Mouse (Mus musculus) kidney, postnatal 0 days (tissue): Measurements from ENCODE around the gene Clptm1. TPM values are rescaled to one million over a fixed set of nuclear protein-coding genes. Genes with fewer than 3 reads are reported as not detected.
A peak's percentile ranks its signal among the peaks of the same experiment; 100 is the strongest.

ENCODE experiments used
- ATAC-seq: fragments of 200-750 bp; cut with Nextera tagmentation; replicated peaks from 2 replicates; pipeline ENCODE4 v1.8.0; 2017; ENCODE audit warnings: low read depth, moderate number of reproducible peaks, moderate TSS enrichment, moderate library complexity; ENCODE audit not compliant: low FRiP score
- DNase-seq: peaks from one replicate; pipeline ENCODE4 v3.0.0-alpha.2; 2016; ENCODE audit warnings: low spot score
- H3K27ac ChIP-seq: fragments of 300-500 bp; sonication (generic); 2 replicates; pipeline ENCODE4 v1.5.1; 2014; ENCODE audit warnings: mild to moderate bottlenecking
- H3K27me3 ChIP-seq: fragments of 300-500 bp; sonication (generic); 2 replicates; pipeline ENCODE4 v1.6.1; 2014; ENCODE audit warnings: low read length, mixed read lengths; ENCODE audit not compliant: insufficient read depth
- H3K36me3 ChIP-seq: fragments of 300-500 bp; sonication (generic); 2 replicates; pipeline ENCODE4 v1.6.1; 2014; ENCODE audit warnings: low read length, mixed read lengths; ENCODE audit not compliant: insufficient read depth
- H3K4me1 ChIP-seq: fragments of 300-500 bp; sonication (generic); replicated peaks from 2 replicates; pipeline ENCODE4 v1.6.1; 2014; ENCODE audit warnings: antibody characterized with exemption, low read length, mixed read lengths; ENCODE audit not compliant: insufficient read depth
- H3K4me2 ChIP-seq: fragments of 300-500 bp; sonication (generic); 2 replicates; pipeline ENCODE4 v1.6.1; 2014; ENCODE audit warnings: mild to moderate bottlenecking, low read length, moderate library complexity, mixed read lengths
- H3K4me3 ChIP-seq: fragments of 300-500 bp; sonication (generic); replicated peaks from 2 replicates; pipeline ENCODE4 v1.5.1; 2014; ENCODE audit warnings: low read depth, low read length
- H3K9ac ChIP-seq: fragments of 300-500 bp; sonication (generic); 2 replicates; pipeline ENCODE4 v1.6.1; 2014; ENCODE audit warnings: low read depth, low read length
- H3K9me3 ChIP-seq: fragments of 300-500 bp; sonication (generic); replicated peaks from 2 replicates; pipeline ENCODE4 v1.6.1; 2016; ENCODE audit warnings: low read length, inconsistent platforms, mixed read lengths
- CTCF ChIP-seq: IDR thresholded peaks from 2 replicates; pipeline ENCODE4 v1.5.1; 2016; ENCODE audit warnings: antibody characterized with exemption, low read depth, mild to moderate bottlenecking, moderate library complexity
- WGBS: fragments of 180-500 bp; shearing (Covaris S2); extraction: QIAGEN DNeasy Blood & Tissue Kit; methylation state at CpG from one replicate; pipeline ENCODE4 v1.1.7; 2014; 5-methylcytosine and 5-hydroxymethylcytosine counted together
- polyA plus RNA-seq: library from polyadenylated mRNA; unstranded; fragments of >200 nt; fragmentation: Nextera tagmentation; extraction: Ambion mirVana; gene quantifications from 2 replicates; pipeline ENCODE4 v1.2.1, GENCODE M21; 2015

The Clptm1 gene
- polyA plus RNA-seq, 1 experiment from 2014 or later: 96.9 TPM

DNA sequence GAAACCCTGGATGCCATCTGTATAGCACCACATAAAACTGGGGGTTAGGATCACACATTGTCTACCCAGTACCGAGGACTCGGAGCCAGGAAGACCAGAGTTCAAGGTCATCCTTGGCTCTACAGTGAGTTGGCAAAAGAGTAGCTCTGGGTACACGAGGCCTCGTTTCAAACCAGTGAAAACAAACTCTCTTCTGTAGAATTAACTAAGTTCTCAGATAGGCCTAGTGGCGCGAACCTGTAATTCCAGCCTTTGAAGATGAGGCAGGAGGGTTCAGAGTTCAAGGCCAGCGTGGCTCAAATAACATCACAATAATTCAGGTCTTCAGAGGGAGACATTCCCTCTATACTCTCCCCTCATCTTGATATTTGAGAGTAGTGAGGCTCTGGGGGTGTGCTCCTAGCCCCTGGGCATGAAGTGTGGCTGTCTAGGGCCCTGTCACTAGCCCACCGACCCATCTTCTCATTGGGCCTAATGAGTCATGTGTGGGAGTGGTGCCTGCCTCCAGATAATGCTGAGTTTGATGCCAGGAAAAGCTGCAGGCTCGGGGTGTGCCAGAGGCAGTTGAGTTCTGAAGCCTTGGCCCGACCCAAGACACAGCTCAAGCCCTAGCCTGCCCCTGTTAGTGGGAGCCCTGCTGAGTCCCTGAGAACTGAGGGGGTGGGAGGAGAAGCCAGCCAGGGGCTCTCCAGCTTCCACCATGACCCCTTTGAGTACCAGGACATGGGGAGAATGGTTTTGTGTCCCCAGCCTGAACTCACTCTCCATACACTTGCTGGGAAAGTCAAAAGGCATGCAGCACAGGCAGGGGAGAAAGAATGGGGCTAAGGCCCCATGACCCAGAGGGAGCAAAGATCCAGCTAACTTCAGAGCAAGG, 29.7 kb upstream of the Clptm1 start:
- H3K9me3 ChIP-seq: no peaks in the 10 kb centered on the region
- H3K9ac ChIP-seq: no peak overlapping the region
- H3K4me2 ChIP-seq: no peak overlapping the region
- ATAC-seq (no peak), DNase-seq (no peak)
- 64% methylated on average over 10 of the region's 10 CpGs for WGBS
- no peaks in the 10 kb centered on the region for H3K36me3 ChIP-seq
- no peak overlapping the region for H3K27ac ChIP-seq
- no peak overlapping the region for H3K4me3 ChIP-seq
- no peaks in the 10 kb centered on the region for H3K27me3 ChIP-seq
- H3K4me1 ChIP-seq: peaks cover 5% of the 10 kb centered on the region
- TF ChIP-seq CTCF: no peak

DNA sequence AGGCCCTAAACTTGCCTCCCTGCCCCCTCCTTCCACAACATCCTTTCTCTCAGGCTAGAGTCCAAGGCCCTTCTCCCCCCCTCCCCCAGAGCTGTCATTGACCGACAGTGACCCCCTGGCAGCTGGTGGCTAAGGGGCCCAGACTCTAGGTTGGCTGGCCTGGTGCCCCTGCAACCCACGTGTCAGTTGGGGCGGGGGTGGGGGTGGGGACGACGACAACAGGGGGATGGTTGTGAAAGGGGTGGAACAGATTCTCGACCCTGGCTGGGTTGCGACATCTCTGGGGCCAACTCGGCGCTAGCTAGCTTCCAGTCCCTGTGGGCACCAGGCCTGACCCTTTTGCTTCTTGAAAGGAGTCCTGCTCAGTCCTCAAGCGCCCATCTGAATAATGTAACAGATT, 28.6 kb upstream of the Clptm1 start:
- WGBS: 24% methylated on average over 10 of the region's 10 CpGs
- no peaks in the 10 kb centered on the region for H3K36me3 ChIP-seq
- no peak for TF ChIP-seq CTCF
- no peaks in the 10 kb centered on the region for H3K27me3 ChIP-seq
- ATAC-seq (peak; percentile 35; the same call in 1 of the 2 replicates), DNase-seq (no peak)
- H3K4me3 ChIP-seq: no peak overlapping the region
- H3K4me1 ChIP-seq: peaks cover 5% of the 10 kb centered on the region
- no peak overlapping the region for H3K9ac ChIP-seq
- no peak overlapping the region for H3K4me2 ChIP-seq
- no peaks in the 10 kb centered on the region for H3K9me3 ChIP-seq
- H3K27ac ChIP-seq: no peak overlapping the region

DNA sequence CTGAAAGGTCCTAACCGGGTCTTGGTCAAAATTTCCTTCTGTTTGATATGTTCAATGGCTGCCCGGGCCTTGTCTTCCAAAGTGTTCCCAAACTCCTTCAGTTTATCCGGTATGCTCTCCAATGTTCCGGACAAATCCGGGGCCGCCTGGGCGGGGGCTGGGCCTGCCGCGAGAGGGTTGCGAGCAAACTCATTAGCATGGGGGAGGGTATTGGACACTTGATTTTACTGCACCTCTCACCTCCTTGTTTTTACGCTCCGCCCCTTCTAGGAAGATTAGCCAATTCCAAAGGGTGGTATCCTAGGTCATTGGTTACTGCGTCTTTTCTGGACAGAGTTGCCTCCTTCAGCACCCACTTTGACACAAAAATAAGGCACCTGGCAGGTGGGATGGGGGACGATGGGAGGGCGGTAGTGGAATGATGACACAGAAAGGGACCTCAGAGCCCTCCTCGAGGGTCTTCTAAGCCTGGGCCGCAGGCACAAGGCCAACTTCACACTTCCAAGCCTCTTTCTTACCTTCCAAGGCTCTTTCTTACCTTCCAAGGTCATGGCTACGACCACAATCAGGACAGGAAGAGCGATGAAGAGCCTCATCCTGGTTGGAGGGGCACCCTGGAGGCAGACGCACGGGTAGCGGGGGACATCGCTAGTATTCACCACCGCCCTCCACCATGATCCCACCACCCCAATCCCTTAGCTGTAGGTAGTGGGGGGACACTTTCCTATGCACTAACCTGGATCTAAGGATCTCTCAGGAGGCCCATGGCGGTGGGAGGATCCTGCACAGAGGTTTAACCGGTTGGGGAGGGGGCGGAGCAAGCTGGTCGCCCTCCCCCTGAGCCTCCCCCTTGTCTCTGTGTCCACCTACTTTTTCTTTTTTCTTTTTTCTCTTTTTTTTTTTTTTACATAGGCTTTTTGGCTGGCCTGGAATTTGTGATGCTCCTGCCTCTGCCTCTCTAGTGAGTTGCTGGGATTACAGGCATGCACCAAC, 27.3 kb upstream of the Clptm1 start, which contains the start of gene Apoc1:
Gene Apoc1, minus strand, starts transcription at position 788 of the 993 bp plus-strand sequence.
- Histone ChIP-seq H3K4me2 (no peak within 1 kb of the TSS), H3K27me3 (no peaks in the 10 kb centered on the region), H3K4me1 (peaks cover 5% of the 10 kb centered on the region), H3K27ac (0 out of 2 replicates have a peak within 1 kb of the TSS, but pooled peaks have one; percentile 36), H3K9ac (no peak within 1 kb of the TSS), H3K36me3 (no peaks in the 10 kb centered on the region), H3K9me3 (no peaks in the 10 kb centered on the region), H3K4me3 (no peak within 1 kb of the TSS)
- no peak for TF ChIP-seq CTCF
- ATAC-seq: no peak
- DNase-seq: no peak
- WGBS: 45% methylated on average over 28 of the region's 28 CpGs

DNA sequence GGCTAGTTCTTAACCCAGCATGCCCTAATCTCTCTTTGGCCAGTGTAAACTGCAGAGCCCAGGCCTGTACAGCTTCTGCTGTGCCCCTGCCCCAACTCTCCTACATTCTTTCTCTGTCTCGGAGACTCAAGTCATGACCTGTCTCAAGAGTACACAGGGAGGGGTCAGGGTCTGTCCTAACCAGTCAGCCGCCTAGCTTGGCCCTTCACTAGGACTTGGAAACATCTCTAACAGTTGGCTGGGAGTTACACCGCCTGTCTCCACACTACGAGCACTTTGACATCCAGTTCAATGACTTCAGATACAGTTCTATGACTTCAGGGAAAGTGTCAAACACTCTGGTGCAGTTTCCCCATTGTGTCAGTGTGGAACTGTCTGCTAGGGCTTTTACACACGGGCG, 26.6 kb upstream of the Clptm1 start:
- H3K4me2 ChIP-seq: no peak overlapping the region
- no peak for DNase-seq
- no peak for ATAC-seq
- no peak overlapping the region for H3K9ac ChIP-seq
- no peaks in the 10 kb centered on the region for H3K36me3 ChIP-seq
- H3K4me3 ChIP-seq: no peak overlapping the region
- no peaks in the 10 kb centered on the region for H3K27me3 ChIP-seq
- H3K4me1 ChIP-seq: peaks cover 5% of the 10 kb centered on the region
- H3K27ac ChIP-seq: 0 out of 2 replicates have a peak overlapping the region, but pooled peaks have one; percentile 36
- no peaks in the 10 kb centered on the region for H3K9me3 ChIP-seq
- TF ChIP-seq CTCF: no peak
- WGBS: 69% methylated on average over 6 of the region's 6 CpGs

DNA sequence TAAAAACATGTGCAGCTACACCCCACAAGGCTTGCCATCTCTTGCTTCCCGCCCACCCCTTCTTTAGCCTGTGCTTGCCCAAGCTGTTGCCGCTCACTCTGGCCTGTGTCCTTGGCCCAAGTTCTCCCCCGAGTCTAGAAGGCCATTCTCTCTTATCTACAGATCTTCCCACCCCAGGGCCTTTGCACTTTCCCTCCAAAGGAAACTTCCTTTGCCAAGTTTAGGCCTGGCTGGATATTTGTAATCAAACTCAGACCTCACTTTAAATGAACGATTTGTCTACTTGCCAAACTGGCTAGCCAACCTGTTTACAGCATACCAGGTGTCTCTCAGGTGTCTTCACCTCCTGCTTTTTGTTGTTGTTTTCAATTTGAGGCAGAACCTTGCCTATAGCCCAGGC, 26.0 kb upstream of the Clptm1 start:
- H3K9ac ChIP-seq: no peak overlapping the region
- H3K4me2 ChIP-seq: no peak overlapping the region
- H3K4me1 ChIP-seq: peaks cover 5% of the 10 kb centered on the region
- H3K9me3 ChIP-seq: no peaks in the 10 kb centered on the region
- H3K36me3 ChIP-seq: no peaks in the 10 kb centered on the region
- DNase-seq (no peak), ATAC-seq (no peak)
- H3K27ac ChIP-seq: no peak overlapping the region
- H3K27me3 ChIP-seq: no peaks in the 10 kb centered on the region
- TF ChIP-seq CTCF: no peak
- H3K4me3 ChIP-seq: no peak overlapping the region
- WGBS: 82% methylated on average over 4 of the region's 4 CpGs

DNA sequence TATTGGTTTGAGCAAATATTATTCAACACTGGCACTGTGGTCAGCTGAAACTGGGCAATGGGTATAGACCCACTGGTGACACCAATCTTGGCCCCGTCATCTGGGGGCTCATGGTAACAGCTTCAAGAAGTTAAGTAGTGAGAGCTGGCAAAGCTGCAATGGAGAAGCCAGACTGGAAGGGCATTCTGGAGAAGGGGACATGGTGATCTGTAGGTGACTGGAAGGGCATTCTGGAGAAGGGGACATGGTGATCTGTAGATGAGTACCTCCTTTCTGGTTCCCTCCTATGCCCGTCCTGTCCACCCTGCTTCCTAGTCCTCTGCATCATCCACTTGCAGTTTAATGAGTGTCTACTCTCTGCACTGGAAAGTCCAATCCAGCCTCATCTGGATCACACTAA, 23.8 kb upstream of the Clptm1 start:
- no peak overlapping the region for H3K9ac ChIP-seq
- peaks cover 5% of the 10 kb centered on the region for H3K4me1 ChIP-seq
- no peak overlapping the region for H3K4me3 ChIP-seq
- DNase-seq: no peak
- no peak overlapping the region for H3K4me2 ChIP-seq
- ATAC-seq: no peak
- H3K36me3 ChIP-seq: no peaks in the 10 kb centered on the region
- no peaks in the 10 kb centered on the region for H3K27me3 ChIP-seq
- no peak overlapping the region for H3K27ac ChIP-seq
- 93% methylated on average over 2 of the region's 2 CpGs for WGBS
- no peaks in the 10 kb centered on the region for H3K9me3 ChIP-seq
- TF ChIP-seq CTCF: no peak
